Mouse (Mus musculus) telencephalon, adult 2 months (tissue): ENCODE measurements at regions not wholly inside any gene's neighbourhood (a gene's known extent, or its start where the extent isn't known, plus 50 kb on each side); places are given as distances from the start of the nearest gene placed in this dataset.

Experiments
- DNase-seq: peaks from one replicate; pipeline ENCODE4 v3.0.0-alpha.2; 2011; ENCODE audit warnings: low read depth, low spot score

GRCm38 (mm10) chr7:145135971-145136370 is 71.9 kb downstream of the 1810010D01Rik start:
- DNase-seq = no peak

GRCm38 (mm10) chr7:145132506-145132905 is 75.4 kb downstream of the 1810010D01Rik start:
- DNase-seq = no peak

- DNase-seq = no peak
Observed at GRCm38 (mm10) chr7:145131438-145132159, 76.3 kb downstream of the 1810010D01Rik start.

- DNase-seq = no peak
Observed at GRCm38 (mm10) chr7:145129971-145130370, 77.9 kb downstream of the 1810010D01Rik start.

- no peak for DNase-seq
Observed at GRCm38 (mm10) chr7:145127661-145128060, 80.3 kb downstream of the 1810010D01Rik start.

GRCm38 (mm10) chr7:145127180-145127579 is 80.7 kb downstream of the 1810010D01Rik start:
- DNase-seq = no peak

GRCm38 (mm10) chr7:145123996-145124601 is 83.8 kb downstream of the 1810010D01Rik start:
- no peak for DNase-seq

- no peak for DNase-seq
Observed at GRCm38 (mm10) chr7:145122471-145122870, 85.4 kb downstream of the 1810010D01Rik start.

- no peak for DNase-seq
Observed at GRCm38 (mm10) chr7:145118406-145118805, 89.5 kb downstream of the 1810010D01Rik start.

GRCm38 (mm10) chr7:145114660-145115059 is 93.3 kb downstream of the 1810010D01Rik start:
- DNase-seq = no peak

- DNase-seq = no peak
Observed at GRCm38 (mm10) chr7:145114145-145114544, 93.8 kb downstream of the 1810010D01Rik start.

- DNase-seq = no peak
Observed at GRCm38 (mm10) chr7:145112887-145113531, 94.9 kb downstream of the 1810010D01Rik start.

GRCm38 (mm10) chr7:145112146-145112830 is 95.6 kb downstream of the 1810010D01Rik start:
- no peak for DNase-seq

- peak; percentile 63 for DNase-seq
Observed at GRCm38 (mm10) chr7:145111252-145112131, 96.4 kb downstream of the 1810010D01Rik start.

GRCm38 (mm10) chr7:145110657-145111251 is 97.2 kb downstream of the 1810010D01Rik start:
- DNase-seq = peak; percentile 15

- DNase-seq = no peak
Observed at GRCm38 (mm10) chr7:145110028-145110427, 97.9 kb downstream of the 1810010D01Rik start.

- DNase-seq = no peak
Observed at GRCm38 (mm10) chr7:145109471-145109870, 98.4 kb downstream of the 1810010D01Rik start.

- no peak for DNase-seq
Observed at GRCm38 (mm10) chr7:145108994-145109393, 98.9 kb downstream of the 1810010D01Rik start.

- no peak for DNase-seq
Observed at GRCm38 (mm10) chr7:145107575-145108170, 100.2 kb downstream of the 1810010D01Rik start.

- DNase-seq = peak; percentile 61
Observed at GRCm38 (mm10) chr7:145106494-145106849, 101.4 kb downstream of the 1810010D01Rik start.
